Mouse (Mus musculus) cerebellum, adult 2 months (tissue): ENCODE results near the gene Creld2. TPM values are rescaled to one million over a fixed set of nuclear protein-coding genes. Genes with fewer than 3 reads are reported as not detected.
A peak's percentile ranks its signal among the peaks of the same experiment; 100 is the strongest.
"Not testable (repeated sequence)": the region's sequence is repeated elsewhere in the genome, so short reads cannot be mapped to it uniquely, and the experiment has no call there.

ENCODE experiments used
- DNase-seq, 2 experiments: peaks; one replicate each; pipeline ENCODE4 v3.0.0; 2021
- H3K27ac ChIP-seq: fragments of 200-500 bp; 2 replicates; pipeline ENCODE4 v1.5.1; 2012; ENCODE audit warnings: low read length, control low read depth, inconsistent platforms; ENCODE audit not compliant: insufficient read depth
- H3K27me3 ChIP-seq: fragments of 200-500 bp; 2 replicates; pipeline ENCODE4 v1.6.1; 2012; ENCODE audit warnings: inconsistent platforms, mild to moderate bottlenecking, low read length, moderate library complexity; ENCODE audit not compliant: control insufficient read depth, insufficient read depth
- H3K4me1 ChIP-seq: fragments of 200-500 bp; 2 replicates; pipeline ENCODE4 v1.6.1; 2011; ENCODE audit warnings: low read length; ENCODE audit not compliant: control insufficient read depth, insufficient read depth
- H3K4me3 ChIP-seq: fragments of 200-500 bp; replicated peaks from 2 replicates; pipeline ENCODE3; 2011; ENCODE audit warnings: mild to moderate bottlenecking, low read depth, low read length, control low read depth; ENCODE audit not compliant: insufficient read depth
- CTCF ChIP-seq: fragments of 200-500 bp; IDR thresholded peaks from 2 replicates; pipeline ENCODE4 v1.5.1; 2011; ENCODE audit warnings: low read depth, mild to moderate bottlenecking, control low read depth, low read length, moderate library complexity, borderline replicate concordance; ENCODE audit not compliant: insufficient read depth
- POLR2A ChIP-seq: fragments of 200-500 bp; IDR thresholded peaks from 2 replicates; pipeline ENCODE4 v1.6.1; 2011; ENCODE audit warnings: low read length, control low read depth, borderline replicate concordance; ENCODE audit not compliant: insufficient read depth
- WGBS: fragments of 180-500 bp; shearing (Covaris S2); methylation state at CpG from one replicate; pipeline ENCODE4 v1.1.7; 2018; 5-methylcytosine and 5-hydroxymethylcytosine counted together
- polyA plus RNA-seq: library from polyadenylated mRNA; depleted of rRNA; stranded (reverse); fragments of >200 nt; gene quantifications from 2 replicates; pipeline ENCODE4 v1.2.3, GENCODE M21; 2012; rRNA removed

The Creld2 gene
- 28.6 and 32.0 TPM in 2 replicates for polyA plus RNA-seq

GRCm38 (mm10) chr15:88819026-88819905, at the start of gene Creld2, which contains the start of gene Alg12:
TSS of gene Creld2 (plus strand) at chr15:88819646.
TSS of gene Alg12 (minus strand) at chr15:88819318.
- TF ChIP-seq CTCF (no peak), POLR2A (peak; percentile 69)
- Histone ChIP-seq H3K27me3 (no peaks in the 10 kb centered on the region), H3K4me3 (peak within 1 kb of the TSS; percentile 81), H3K4me1 (peaks cover 12% of the 10 kb centered on the region), H3K27ac (peak within 1 kb of the TSS; percentile 81)
- DNase-seq, result peak; percentile 99 to 100
- WGBS, result under 1% methylated on average over 88 of the region's 88 CpGs

DNA sequence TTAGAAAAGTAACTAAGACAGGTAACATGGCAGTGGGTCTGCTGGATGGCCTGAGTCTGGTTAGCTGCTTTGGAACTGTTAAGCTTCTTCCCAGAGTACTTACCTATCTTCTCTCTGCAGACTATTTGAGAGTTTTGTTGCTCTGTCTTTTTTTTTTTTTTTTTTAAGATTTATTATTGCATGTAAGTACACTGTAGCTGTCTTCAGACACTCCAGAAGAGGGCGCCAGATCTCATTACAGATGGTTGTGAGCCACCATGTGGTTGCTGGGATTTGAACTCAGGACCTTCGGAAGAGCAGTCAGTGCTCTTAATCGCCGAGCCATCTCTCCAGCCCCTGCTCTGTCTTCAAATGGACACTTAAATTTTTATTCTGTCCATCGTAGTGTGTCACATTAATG, 44.8 kb upstream of the Creld2 start:
- not testable (repeated sequence) for H3K4me3 ChIP-seq, H3K27ac ChIP-seq, H3K27me3 ChIP-seq, DNase-seq, H3K4me1 ChIP-seq
- WGBS, result 93% methylated on average over 5 of the region's 5 CpGs

GRCm38 (mm10) chr15:88792140-88792850, 27.2 kb upstream of the Creld2 start:
- WGBS, result 78% methylated on average over 4 of the region's 4 CpGs
- Histone ChIP-seq H3K27ac (no peak overlapping the region), H3K27me3 (no peaks in the 10 kb centered on the region), H3K4me1 (no peaks in the 10 kb centered on the region), H3K4me3 (no peak overlapping the region)
- TF ChIP-seq CTCF, result no peak
- no peak for TF ChIP-seq POLR2A
- DNase-seq, result no peak

DNA sequence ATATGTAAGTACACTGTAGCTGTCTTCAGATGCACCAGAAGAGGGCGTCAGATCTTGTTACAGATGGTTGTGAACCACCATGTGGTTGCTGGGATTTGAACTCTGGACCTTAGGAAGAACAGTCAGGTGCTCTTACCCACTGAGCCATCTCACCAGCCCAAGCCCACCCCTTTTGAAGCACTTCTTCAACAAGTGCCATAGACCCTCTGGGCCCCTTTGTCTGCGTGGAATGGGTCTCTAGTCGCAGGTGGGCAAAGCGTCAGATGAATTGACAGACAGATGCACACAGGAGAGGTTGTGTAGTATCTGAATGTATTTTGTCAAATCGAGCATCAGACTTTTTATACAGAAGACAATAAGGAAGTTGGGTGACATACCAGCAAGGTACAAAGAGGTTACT, 24.7 kb upstream of the Creld2 start:
- not testable (repeated sequence) for H3K4me3 ChIP-seq, DNase-seq, H3K27me3 ChIP-seq, H3K27ac ChIP-seq, H3K4me1 ChIP-seq
- WGBS, result 80% methylated on average over 5 of the region's 5 CpGs

DNA sequence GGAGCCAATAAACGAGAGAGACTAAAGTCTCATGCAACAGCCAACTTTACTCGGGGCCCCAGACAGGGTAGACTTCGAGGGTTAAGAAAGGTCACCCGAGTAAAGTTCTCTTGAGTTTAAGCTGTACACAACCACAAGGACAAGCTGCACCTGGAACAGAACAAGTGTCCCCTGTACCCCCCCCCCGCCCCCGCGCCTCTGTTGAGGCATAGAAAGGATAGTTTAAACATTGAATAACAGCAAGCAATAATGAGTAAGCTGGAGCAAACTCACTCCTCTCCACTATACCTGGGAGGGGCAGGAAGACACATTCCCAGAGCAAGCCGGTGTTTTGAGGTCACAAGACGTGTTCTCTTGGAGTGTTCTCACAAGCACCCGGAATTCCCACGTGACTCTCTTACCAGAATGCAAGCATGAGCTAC, 19.5 kb upstream of the Creld2 start:
- 86% methylated on average over 11 of the region's 11 CpGs for WGBS

GRCm38 (mm10) chr15:88800921-88801354, 18.5 kb upstream of the Creld2 start:
- no peaks in the 10 kb centered on the region for H3K4me1 ChIP-seq
- no peak overlapping the region for H3K27ac ChIP-seq
- no peak for DNase-seq
- H3K4me3 ChIP-seq, result no peak overlapping the region
- TF ChIP-seq CTCF, result no peak
- no peak for TF ChIP-seq POLR2A
- H3K27me3 ChIP-seq, result no peaks in the 10 kb centered on the region; the same call in 1 of the 2 replicates
- 58% methylated on average over 6 of the region's 6 CpGs for WGBS

More for the DNA sequence above, 19.5 kb upstream of the Creld2 start:
- H3K27me3 ChIP-seq, result no peaks in the 10 kb centered on the region; the same call in 1 of the 2 replicates
- TF ChIP-seq POLR2A (no peak), CTCF (no peak)
- no peak for DNase-seq
- no peak overlapping the region for H3K27ac ChIP-seq
- no peaks in the 10 kb centered on the region for H3K4me1 ChIP-seq
- no peak overlapping the region for H3K4me3 ChIP-seq

DNA sequence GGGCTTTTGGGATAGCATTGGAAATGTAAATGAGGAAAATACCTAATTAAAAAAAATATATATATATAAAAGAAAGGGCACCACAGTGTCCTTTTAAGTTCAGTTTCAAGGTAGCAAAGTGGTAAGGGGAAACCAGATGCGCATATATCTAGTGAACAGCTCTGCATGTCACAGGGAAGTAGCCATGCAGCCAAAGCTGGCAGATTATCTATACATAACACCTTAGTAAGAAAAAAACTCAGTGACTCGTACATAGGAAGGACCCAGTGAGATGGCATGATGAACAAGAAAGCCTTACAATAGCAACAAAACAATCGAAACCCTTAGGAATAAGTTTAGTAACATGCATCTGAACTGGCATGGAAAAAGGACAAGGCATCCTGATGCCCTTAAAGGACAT, 17.5 kb upstream of the Creld2 start:
- Histone ChIP-seq H3K4me3 (no peak overlapping the region), H3K27ac (no peak overlapping the region), H3K27me3 (no peaks in the 10 kb centered on the region; the same call in 1 of the 2 replicates), H3K4me1 (no peaks in the 10 kb centered on the region)
- WGBS, result 90% methylated on average over 3 of the region's 3 CpGs
- no peak for DNase-seq
- no peak for TF ChIP-seq CTCF
- no peak for TF ChIP-seq POLR2A

- DNase-seq, result no peak
- no peak for TF ChIP-seq POLR2A
- TF ChIP-seq CTCF, result no peak
- Histone ChIP-seq H3K27ac (no peak overlapping the region), H3K27me3 (no peaks in the 10 kb centered on the region; the same call in 1 of the 2 replicates), H3K4me1 (no peaks in the 10 kb centered on the region), H3K4me3 (no peak overlapping the region)
- 80% methylated on average over 6 of the region's 6 CpGs for WGBS
These were observed 17.1 kb upstream of the Creld2 start for GRCm38 (mm10) chr15:88802348-88802747.
